Mouse (Mus musculus): ENCODE data around the gene Cd96. TPM values are rescaled to one million over a fixed set of nuclear protein-coding genes. Genes with fewer than 3 reads are reported as not detected.

The Cd96 gene
- polyA plus RNA-seq, 1 experiment from 2014 or later: not detected

GRCm38 (mm10) chr16:46022189-46022928, 97.7 kb downstream of the Cd96 start:
- H3K4me2 ChIP-seq (replicated peaks; ENCODE audit: low read depth, low read length): no peak overlapping the region
- no peaks in the 10 kb centered on the region for H3K27me3 ChIP-seq (replicated peaks; ENCODE audit: insufficient read depth, low read length)
- H3K4me1 ChIP-seq (ENCODE audit: insufficient read depth, low read depth, low read length): no peaks in the 10 kb centered on the region
- H3K9ac ChIP-seq (replicated peaks; ENCODE audit: low read depth): no peak overlapping the region
- no peaks in the 10 kb centered on the region for H3K36me3 ChIP-seq (ENCODE audit: insufficient read depth, low read length)
- TF ChIP-seq EP300 (IDR thresholded peaks at IDR 0.05): no peak
- peak; percentile 93 for TF ChIP-seq CTCF (IDR thresholded peaks at IDR 0.05)
- 39% methylated on average over 5 of the region's 5 CpGs for WGBS
- DNase-seq (ENCODE audit: low spot score): peak; percentile 84
- no peak overlapping the region for H3K27ac ChIP-seq (ENCODE audit: low read length)
- ATAC-seq: peak; percentile 67
- H3K4me3 ChIP-seq (ENCODE audit: low read depth, low read length): no peak overlapping the region
- H3K9me3 ChIP-seq (ENCODE audit: low read length): no peaks in the 10 kb centered on the region

GRCm38 (mm10) chr16:46021302-46021701, 98.7 kb downstream of the Cd96 start:
- H3K4me3 ChIP-seq (ENCODE audit: low read depth, low read length): no peak overlapping the region
- H3K36me3 ChIP-seq (ENCODE audit: insufficient read depth, low read length): no peaks in the 10 kb centered on the region
- H3K4me2 ChIP-seq (replicated peaks; ENCODE audit: low read depth, low read length): no peak overlapping the region
- H3K9ac ChIP-seq (replicated peaks; ENCODE audit: low read depth): no peak overlapping the region
- 84% methylated on average over 2 of the region's 2 CpGs for WGBS
- no peaks in the 10 kb centered on the region for H3K4me1 ChIP-seq (ENCODE audit: insufficient read depth, low read depth, low read length)
- ATAC-seq (no peak), DNase-seq (ENCODE audit: low spot score) (no peak)
- no peak for TF ChIP-seq EP300 (IDR thresholded peaks at IDR 0.05)
- TF ChIP-seq CTCF (IDR thresholded peaks at IDR 0.05): no peak
- H3K9me3 ChIP-seq (ENCODE audit: low read length): no peaks in the 10 kb centered on the region
- no peak overlapping the region for H3K27ac ChIP-seq (ENCODE audit: low read length)
- no peaks in the 10 kb centered on the region for H3K27me3 ChIP-seq (replicated peaks; ENCODE audit: insufficient read depth, low read length)

GRCm38 (mm10) chr16:46020396-46020795, 99.7 kb downstream of the Cd96 start:
- Histone ChIP-seq H3K9ac (replicated peaks; ENCODE audit: low read depth) (no peak overlapping the region), H3K4me3 (ENCODE audit: low read depth, low read length) (no peak overlapping the region), H3K4me1 (ENCODE audit: insufficient read depth, low read depth, low read length) (no peaks in the 10 kb centered on the region), H3K27ac (ENCODE audit: low read length) (no peak overlapping the region), H3K4me2 (replicated peaks; ENCODE audit: low read depth, low read length) (no peak overlapping the region), H3K36me3 (ENCODE audit: insufficient read depth, low read length) (no peaks in the 10 kb centered on the region), H3K9me3 (ENCODE audit: low read length) (no peaks in the 10 kb centered on the region), H3K27me3 (replicated peaks; ENCODE audit: insufficient read depth, low read length) (no peaks in the 10 kb centered on the region)
- 80% methylated on average over 2 of the region's 2 CpGs for WGBS
- DNase-seq (ENCODE audit: low spot score) (no peak), ATAC-seq (no peak)
- no peak for TF ChIP-seq CTCF (IDR thresholded peaks at IDR 0.05)
- no peak for TF ChIP-seq EP300 (IDR thresholded peaks at IDR 0.05)

GRCm38 (mm10) chr16:46019799-46020198, 100.3 kb downstream of the Cd96 start:
- no peak for ATAC-seq
- Histone ChIP-seq H3K27ac (ENCODE audit: low read length) (no peak overlapping the region), H3K4me2 (replicated peaks; ENCODE audit: low read depth, low read length) (no peak overlapping the region), H3K27me3 (replicated peaks; ENCODE audit: insufficient read depth, low read length) (no peaks in the 10 kb centered on the region), H3K36me3 (ENCODE audit: insufficient read depth, low read length) (no peaks in the 10 kb centered on the region), H3K4me1 (ENCODE audit: insufficient read depth, low read depth, low read length) (no peaks in the 10 kb centered on the region), H3K4me3 (ENCODE audit: low read depth, low read length) (no peak overlapping the region), H3K9ac (replicated peaks; ENCODE audit: low read depth) (no peak overlapping the region), H3K9me3 (ENCODE audit: low read length) (no peaks in the 10 kb centered on the region)
- WGBS: 75% methylated on average over 4 of the region's 4 CpGs
- no peak for DNase-seq (ENCODE audit: low spot score)
- TF ChIP-seq CTCF (IDR thresholded peaks at IDR 0.05) (no peak), EP300 (IDR thresholded peaks at IDR 0.05) (no peak)

GRCm38 (mm10) chr16:46019359-46019758, 100.7 kb downstream of the Cd96 start:
- no peak overlapping the region for H3K9ac ChIP-seq (replicated peaks; ENCODE audit: low read depth)
- H3K27me3 ChIP-seq (replicated peaks; ENCODE audit: insufficient read depth, low read length): no peaks in the 10 kb centered on the region
- H3K27ac ChIP-seq (ENCODE audit: low read length): no peak overlapping the region
- H3K4me1 ChIP-seq (ENCODE audit: insufficient read depth, low read depth, low read length): no peaks in the 10 kb centered on the region
- no peaks in the 10 kb centered on the region for H3K9me3 ChIP-seq (ENCODE audit: low read length)
- ATAC-seq (no peak), DNase-seq (ENCODE audit: low spot score) (no peak)
- WGBS: 75% methylated on average over 1 of the region's 1 CpGs
- no peak overlapping the region for H3K4me2 ChIP-seq (replicated peaks; ENCODE audit: low read depth, low read length)
- TF ChIP-seq CTCF (IDR thresholded peaks at IDR 0.05): no peak
- TF ChIP-seq EP300 (IDR thresholded peaks at IDR 0.05): no peak
- no peaks in the 10 kb centered on the region for H3K36me3 ChIP-seq (ENCODE audit: insufficient read depth, low read length)
- H3K4me3 ChIP-seq (ENCODE audit: low read depth, low read length): no peak overlapping the region

- ATAC-seq: no peak
- TF ChIP-seq CTCF (IDR thresholded peaks at IDR 0.05): no peak
- no peak for TF ChIP-seq EP300 (IDR thresholded peaks at IDR 0.05)
- Histone ChIP-seq H3K9me3 (ENCODE audit: low read length) (no peaks in the 10 kb centered on the region), H3K27ac (ENCODE audit: low read length) (no peak overlapping the region), H3K4me3 (ENCODE audit: low read depth, low read length) (no peak overlapping the region), H3K27me3 (replicated peaks; ENCODE audit: insufficient read depth, low read length) (no peaks in the 10 kb centered on the region), H3K9ac (replicated peaks; ENCODE audit: low read depth) (no peak overlapping the region), H3K36me3 (ENCODE audit: insufficient read depth, low read length) (no peaks in the 10 kb centered on the region), H3K4me1 (ENCODE audit: insufficient read depth, low read depth, low read length) (no peaks in the 10 kb centered on the region; the same call in 1 of the 2 replicates), H3K4me2 (replicated peaks; ENCODE audit: low read depth, low read length) (no peak overlapping the region)
- DNase-seq (ENCODE audit: low spot score): no peak
- WGBS: 83% methylated on average over 1 of the region's 1 CpGs
Measured at GRCm38 (mm10) chr16:46011696-46012095, 108.4 kb downstream of the Cd96 start.

Data from lung, postnatal 0 days (tissue).